Mouse (Mus musculus): Measurements from ENCODE around the gene Taok1. TPM values are rescaled to one million over a fixed set of nuclear protein-coding genes. Genes with fewer than 3 reads are reported as not detected.

Gene Taok1
- polyA plus RNA-seq, 1 experiment from 2014 or later = 11.8 TPM

DNA sequence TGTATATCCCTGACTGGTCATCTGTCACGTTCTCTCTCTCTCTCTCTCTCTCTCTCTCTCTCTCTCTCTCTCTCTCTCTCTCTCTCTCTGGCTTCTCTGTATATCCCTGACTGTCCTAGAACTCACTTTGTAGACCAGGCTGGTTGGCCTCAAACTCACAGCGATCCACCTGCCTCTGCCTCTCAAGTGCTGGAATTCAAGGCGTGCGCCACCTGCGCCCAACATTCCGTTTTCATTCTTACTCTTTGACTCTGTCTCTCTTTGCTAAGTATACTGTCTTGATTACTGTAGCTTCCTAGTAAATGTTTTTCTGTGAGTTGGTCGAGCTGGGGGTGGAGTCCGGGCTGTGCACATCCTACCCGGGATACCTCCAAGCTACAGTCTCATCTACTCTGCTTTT is 33.8 kb upstream of the Taok1 start:
- Histone ChIP-seq H3K4me3 (ENCODE audit: low read depth, low read length) (no peak overlapping the region), H3K27ac (replicated peaks) (no peak overlapping the region), H3K27me3 (ENCODE audit: control insufficient read depth, insufficient read depth, low read length) (no peaks in the 10 kb centered on the region), H3K4me2 (replicated peaks; ENCODE audit: low read depth) (no peak overlapping the region), H3K9me3 (ENCODE audit: control insufficient read depth, low read length) (no peaks in the 10 kb centered on the region), H3K4me1 (replicated peaks; ENCODE audit: control insufficient read depth, insufficient read depth) (no peaks in the 10 kb centered on the region), H3K9ac (ENCODE audit: low read length) (no peak overlapping the region), H3K36me3 (ENCODE audit: control insufficient read depth, insufficient read depth, low read length) (no peaks in the 10 kb centered on the region)
- ATAC-seq (ENCODE audit: low FRiP score, low TSS enrichment) = no peak
- DNase-seq (ENCODE audit: low spot score) = no peak
- 71% methylated on average over 9 of the region's 9 CpGs for WGBS
- TF ChIP-seq EP300 (optimal IDR thresholded peaks at IDR 0.05) = no peak
- TF ChIP-seq CTCF (IDR thresholded peaks at IDR 0.05; ENCODE audit: low read depth) = no peak

DNA sequence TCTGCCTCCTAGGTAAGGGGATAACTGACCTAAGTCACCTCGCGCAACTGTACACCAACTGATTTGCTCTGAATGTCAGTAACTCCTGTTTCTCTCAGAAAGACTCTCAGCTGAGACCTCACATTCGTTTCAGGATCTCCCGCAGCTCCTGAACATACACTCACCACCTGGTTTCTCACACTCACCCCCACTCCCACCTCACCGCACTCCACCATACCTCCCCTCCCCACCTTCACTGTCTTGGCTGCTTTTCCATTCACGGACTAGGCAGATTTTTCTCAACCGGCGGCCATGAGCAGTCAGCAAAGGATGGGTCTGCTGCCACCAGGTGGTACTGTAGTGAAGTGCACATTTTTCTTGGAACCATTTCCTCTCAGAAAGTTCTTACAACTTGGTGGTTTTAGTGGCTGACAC is 22.6 kb upstream of the Taok1 start:
- H3K4me1 ChIP-seq (replicated peaks; ENCODE audit: control insufficient read depth, insufficient read depth) = 0 out of 2 replicates have a peak, but pooled peaks cover 2% of the 10 kb centered on the region
- H3K9ac ChIP-seq (ENCODE audit: low read length) = peak overlapping the region; percentile 45
- TF ChIP-seq EP300 (optimal IDR thresholded peaks at IDR 0.05) (no peak), CTCF (IDR thresholded peaks at IDR 0.05; ENCODE audit: low read depth) (peak; percentile 98)
- ATAC-seq (ENCODE audit: low FRiP score, low TSS enrichment) = peak; percentile 60
- no peaks in the 10 kb centered on the region for H3K27me3 ChIP-seq (ENCODE audit: control insufficient read depth, insufficient read depth, low read length)
- peak overlapping the region; percentile 58 for H3K4me2 ChIP-seq (replicated peaks; ENCODE audit: low read depth)
- H3K4me3 ChIP-seq (ENCODE audit: low read depth, low read length) = peak overlapping the region; percentile 36
- H3K36me3 ChIP-seq (ENCODE audit: control insufficient read depth, insufficient read depth, low read length) = no peaks in the 10 kb centered on the region
- WGBS = 10% methylated on average over 8 of the region's 8 CpGs
- DNase-seq (ENCODE audit: low spot score) = peak; percentile 83
- no peaks in the 10 kb centered on the region for H3K9me3 ChIP-seq (ENCODE audit: control insufficient read depth, low read length)
- no peak overlapping the region for H3K27ac ChIP-seq (replicated peaks)

DNA sequence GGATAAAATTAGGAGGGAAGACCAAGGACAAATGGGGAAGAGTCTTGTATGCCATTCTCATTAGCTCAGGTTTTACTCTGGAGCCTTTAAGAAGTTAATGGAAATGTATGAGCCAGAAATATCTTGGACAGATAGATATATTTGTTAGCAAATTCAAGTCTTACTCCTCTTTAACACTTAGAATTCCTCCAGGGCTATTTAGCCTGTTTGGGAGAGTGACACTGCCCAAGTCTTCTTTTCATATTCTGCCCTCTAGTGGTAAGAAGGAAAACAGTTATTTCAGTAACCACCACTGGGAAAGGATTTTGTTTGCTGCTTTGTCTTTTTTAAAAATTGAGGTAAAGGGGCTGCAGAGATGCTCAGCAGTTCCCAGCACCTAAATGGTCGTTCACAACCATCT is 21.9 kb upstream of the Taok1 start:
- Histone ChIP-seq H3K4me1 (replicated peaks; ENCODE audit: control insufficient read depth, insufficient read depth) (0 out of 2 replicates have a peak, but pooled peaks cover 2% of the 10 kb centered on the region), H3K9me3 (ENCODE audit: control insufficient read depth, low read length) (no peaks in the 10 kb centered on the region), H3K9ac (ENCODE audit: low read length) (no peak overlapping the region), H3K27me3 (ENCODE audit: control insufficient read depth, insufficient read depth, low read length) (no peaks in the 10 kb centered on the region), H3K27ac (replicated peaks) (no peak overlapping the region), H3K36me3 (ENCODE audit: control insufficient read depth, insufficient read depth, low read length) (no peaks in the 10 kb centered on the region), H3K4me3 (ENCODE audit: low read depth, low read length) (no peak overlapping the region), H3K4me2 (replicated peaks; ENCODE audit: low read depth) (no peak overlapping the region)
- TF ChIP-seq EP300 (optimal IDR thresholded peaks at IDR 0.05) = no peak
- TF ChIP-seq CTCF (IDR thresholded peaks at IDR 0.05; ENCODE audit: low read depth) = peak; percentile 84
- DNase-seq (ENCODE audit: low spot score) = no peak
- no peak for ATAC-seq (ENCODE audit: low FRiP score, low TSS enrichment)
- WGBS = 0% methylated on average over 1 of the region's 1 CpGs

- no peak overlapping the region for H3K9ac ChIP-seq (ENCODE audit: low read length)
- 69% methylated on average over 5 of the region's 5 CpGs for WGBS
- no peak overlapping the region for H3K27ac ChIP-seq (replicated peaks)
- H3K36me3 ChIP-seq (ENCODE audit: control insufficient read depth, insufficient read depth, low read length) = no peaks in the 10 kb centered on the region
- no peak for TF ChIP-seq CTCF (IDR thresholded peaks at IDR 0.05; ENCODE audit: low read depth)
- no peak for TF ChIP-seq EP300 (optimal IDR thresholded peaks at IDR 0.05)
- H3K9me3 ChIP-seq (ENCODE audit: control insufficient read depth, low read length) = no peaks in the 10 kb centered on the region
- H3K27me3 ChIP-seq (ENCODE audit: control insufficient read depth, insufficient read depth, low read length) = no peaks in the 10 kb centered on the region
- no peak overlapping the region for H3K4me3 ChIP-seq (ENCODE audit: low read depth, low read length)
- no peak for DNase-seq (ENCODE audit: low spot score)
- no peak for ATAC-seq (ENCODE audit: low FRiP score, low TSS enrichment)
- H3K4me2 ChIP-seq (replicated peaks; ENCODE audit: low read depth) = no peak overlapping the region
- H3K4me1 ChIP-seq (replicated peaks; ENCODE audit: control insufficient read depth, insufficient read depth) = 0 out of 2 replicates have a peak, but pooled peaks cover 2% of the 10 kb centered on the region
Observed at GRCm38 (mm10) chr11:77626596-77627535, 19.3 kb upstream of the Taok1 start.

DNA sequence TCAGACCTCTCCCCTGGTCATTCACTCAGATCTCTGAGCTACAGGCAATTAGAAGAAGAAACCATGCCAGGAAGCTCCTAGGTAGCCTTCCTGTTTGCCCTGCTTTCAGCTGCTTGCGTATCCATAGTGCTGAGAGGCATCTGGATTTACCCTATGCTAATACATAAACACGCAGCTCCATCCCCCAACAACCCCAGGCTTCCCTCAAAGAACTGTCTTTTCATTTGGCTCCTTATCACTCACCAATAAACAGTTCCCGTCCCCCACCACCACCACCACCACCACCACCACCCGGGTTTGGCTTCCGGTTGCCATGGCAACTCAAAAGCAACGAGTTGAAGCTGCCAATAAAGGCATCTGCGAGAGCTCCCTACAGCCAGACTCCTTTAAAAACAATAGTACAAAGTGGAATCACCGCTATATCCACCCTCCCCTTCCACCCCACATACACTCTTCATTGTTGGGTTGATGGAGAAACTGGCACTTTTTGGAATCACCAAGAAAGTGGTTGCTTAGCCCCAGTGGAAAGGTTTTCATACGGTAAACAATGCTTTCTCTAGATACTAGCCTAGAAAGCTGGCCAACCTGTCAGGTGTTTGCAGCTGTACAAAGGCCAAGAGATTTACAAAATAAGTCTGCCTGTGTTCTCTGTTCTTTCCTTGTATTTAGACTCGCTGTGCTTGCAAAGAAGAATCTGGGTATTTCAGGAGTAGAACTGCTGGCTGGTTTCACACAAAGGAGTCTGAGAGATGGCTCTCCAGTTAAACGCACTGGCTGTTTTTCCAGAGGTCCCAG is 17.6 kb upstream of the Taok1 start:
- Histone ChIP-seq H3K27me3 (ENCODE audit: control insufficient read depth, insufficient read depth, low read length) (no peaks in the 10 kb centered on the region), H3K9me3 (ENCODE audit: control insufficient read depth, low read length) (no peaks in the 10 kb centered on the region), H3K4me1 (replicated peaks; ENCODE audit: control insufficient read depth, insufficient read depth) (0 out of 2 replicates have a peak, but pooled peaks cover 2% of the 10 kb centered on the region), H3K4me2 (replicated peaks; ENCODE audit: low read depth) (peak overlapping the region; percentile 60), H3K27ac (replicated peaks) (no peak overlapping the region), H3K36me3 (ENCODE audit: control insufficient read depth, insufficient read depth, low read length) (no peaks in the 10 kb centered on the region), H3K4me3 (ENCODE audit: low read depth, low read length) (peak overlapping the region; percentile 33), H3K9ac (ENCODE audit: low read length) (no peak overlapping the region; the same call in 1 of the 2 replicates)
- DNase-seq (ENCODE audit: low spot score) (peak; percentile 34), ATAC-seq (ENCODE audit: low FRiP score, low TSS enrichment) (no peak)
- WGBS = 7% methylated on average over 11 of the region's 11 CpGs
- TF ChIP-seq CTCF (IDR thresholded peaks at IDR 0.05; ENCODE audit: low read depth) = no peak
- no peak for TF ChIP-seq EP300 (optimal IDR thresholded peaks at IDR 0.05)

All from stomach, postnatal 0 days (tissue).